ENCODE assay signal across 12 mouse cellular contexts in the genomic region with DNA sequence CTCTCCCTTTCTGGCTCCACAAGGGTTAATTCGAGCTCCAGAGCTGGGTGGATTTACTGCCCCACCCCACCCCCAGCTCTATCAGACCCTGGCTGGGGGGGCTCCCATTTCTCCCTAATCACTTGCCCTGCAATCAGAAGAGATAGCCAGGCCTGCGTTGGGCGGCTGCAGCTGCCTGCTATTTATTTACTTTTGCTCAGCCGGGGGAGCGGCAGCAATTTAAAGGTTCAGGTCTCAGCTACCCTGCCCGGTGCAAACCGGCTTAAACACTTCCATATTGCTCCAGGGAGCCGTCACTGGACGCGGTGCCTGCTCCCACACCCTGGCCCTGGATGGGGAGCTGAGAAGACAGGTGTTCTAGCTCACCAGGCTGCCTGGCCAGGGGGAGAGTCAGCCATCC.
DNase-seq lines count a peak whose midpoint lies in the region; ATAC-seq and TF ChIP-seq lines count a peak whose summit lies in the region.
"Had no signal": no experiment of that assay in that cellular context is flagged by ENCODE, and none has a peak within 500 bp of the region (broad histone marks: within the 10 kb centered on the region; RNA-seq: fewer than 3 reads in every experiment).

No protein-coding gene starts in this region.

- H3K9me3 ChIP-seq in heart, embryonic 10.5 days = no peaks in the 10 kb centered on the region
- no peaks in the 10 kb centered on the region for H3K9me3 ChIP-seq in E14TG2a.4 (ENCODE audit: low read length)
- no peaks in the 10 kb centered on the region for H3K9me3 ChIP-seq in intestine, embryonic 14.5 days (ENCODE audit: control insufficient read depth, low read length)
- no peaks in the 10 kb centered on the region for H3K9me3 ChIP-seq in limb, embryonic 11.5 days (ENCODE audit: control insufficient read depth, low read length)

- no peaks in the 10 kb centered on the region for H3K36me3 ChIP-seq in heart, embryonic 10.5 days
- peaks cover 6% of the 10 kb centered on the region for H3K36me3 ChIP-seq in E14TG2a.4 (ENCODE audit: insufficient read depth, low read length)
- no peaks in the 10 kb centered on the region for H3K36me3 ChIP-seq in intestine, embryonic 14.5 days (ENCODE audit: control insufficient read depth, insufficient read depth, low read length)
- no peaks in the 10 kb centered on the region for H3K36me3 ChIP-seq in limb, embryonic 11.5 days (ENCODE audit: control insufficient read depth, insufficient read depth, low read length)

- peaks cover 89% of the 10 kb centered on the region for H3K4me1 ChIP-seq in heart, embryonic 10.5 days
- peaks cover 77% of the 10 kb centered on the region for H3K4me1 ChIP-seq in E14TG2a.4 (replicated peaks; ENCODE audit: low read depth, low read length)
- H3K4me1 ChIP-seq in intestine, embryonic 14.5 days (replicated peaks; ENCODE audit: control insufficient read depth, insufficient read depth, low read length) = peaks cover 14% of the 10 kb centered on the region
- peaks cover 55% of the 10 kb centered on the region for H3K4me1 ChIP-seq in limb, embryonic 11.5 days (ENCODE audit: control insufficient read depth, insufficient read depth, low read length)

- DNase-seq in heart, embryonic 10.5 days (ENCODE audit: low spot score) = peak; percentile 90
- no peak for DNase-seq in heart, postnatal 4 days
- no peak for DNase-seq in intestine, embryonic 14.5 days (ENCODE audit: low spot score)
- DNase-seq in limb, embryonic 11.5 days (ENCODE audit: low spot score) = peak; percentile 81
- DNase-seq in gastrocnemius, adult 8-10 months (ENCODE audit: low spot score in 2 of 2) = no peak
- no peak for DNase-seq in ovary, adult 18-20 months (ENCODE audit: low spot score)
- DNase-seq: B cell, adult 2 months; left cerebral cortex, postnatal 4 days; right cerebral cortex, adult 18-20 months; thymus, adult 18-20 months had no signal

- peak; percentile 66 for ATAC-seq in intestine, embryonic 14.5 days (replicated peaks; ENCODE audit: low FRiP score, low TSS enrichment, low read depth)
- ATAC-seq in limb, embryonic 11.5 days (ENCODE audit: insufficient number of reproducible peaks, low FRiP score, low TSS enrichment, low read depth) = peak; percentile 51; the same call in 1 of the 2 replicates
- no peak for ATAC-seq in erythroid progenitor cell, adult 5-6 weeks (replicated peaks; ENCODE audit: low FRiP score, poor library complexity, severe bottlenecking)

- 1% methylated on average over 10 of the region's 10 CpGs for WGBS in heart, embryonic 10.5 days
- WGBS in intestine, embryonic 14.5 days = 2% methylated on average over 10 of the region's 10 CpGs
- under 1% methylated on average over 10 of the region's 10 CpGs for WGBS in limb, embryonic 11.5 days

- H3K4me2 ChIP-seq in intestine, embryonic 14.5 days (ENCODE audit: low read length) = no peak overlapping the region
- H3K4me2 ChIP-seq in limb, embryonic 11.5 days (ENCODE audit: low read depth, severe bottlenecking) = peak overlapping the region; percentile 22; the same call in 1 of the 2 replicates

- H3K27ac ChIP-seq in heart, embryonic 10.5 days = peak overlapping the region; percentile 88
- peak overlapping the region; percentile 44 for H3K27ac ChIP-seq in intestine, embryonic 14.5 days (ENCODE audit: low read depth)
- peak overlapping the region; percentile 67 for H3K27ac ChIP-seq in limb, embryonic 11.5 days (replicated peaks; ENCODE audit: low read depth, low read length)

- H3K9ac ChIP-seq in intestine, embryonic 14.5 days (ENCODE audit: low read length) = no peak overlapping the region
- H3K9ac ChIP-seq in limb, embryonic 11.5 days (ENCODE audit: low read length) = peak overlapping the region; percentile 22; the same call in 1 of the 2 replicates

- no peak for TF ChIP-seq CTCF in E14TG2a.4 (conservative IDR thresholded peaks at IDR 0.05; ENCODE audit: low read length)

- H3K4me3 ChIP-seq in heart, embryonic 10.5 days = peak overlapping the region; percentile 37
- peak overlapping the region; percentile 82 for H3K4me3 ChIP-seq in E14TG2a.4 (replicated peaks; ENCODE audit: low read length)
- H3K4me3 ChIP-seq in intestine, embryonic 14.5 days (ENCODE audit: low read depth, low read length) = no peak overlapping the region
- H3K4me3 ChIP-seq in limb, embryonic 11.5 days (ENCODE audit: low read depth, low read length) = no peak overlapping the region

- no peaks in the 10 kb centered on the region for H3K27me3 ChIP-seq in heart, embryonic 10.5 days (ENCODE audit: insufficient read depth, poor library complexity, severe bottlenecking)
- no peaks in the 10 kb centered on the region for H3K27me3 ChIP-seq in E14TG2a.4 (ENCODE audit: insufficient read depth, low read length)
- H3K27me3 ChIP-seq in intestine, embryonic 14.5 days (replicated peaks; ENCODE audit: control insufficient read depth, insufficient read depth, low read length) = no peaks in the 10 kb centered on the region
- H3K27me3 ChIP-seq in limb, embryonic 11.5 days (ENCODE audit: control insufficient read depth, insufficient read depth, low read length) = no peaks in the 10 kb centered on the region

Comparison
In these comparisons a context has a peak if more than half of its experiments do, and no peak if none do; other contexts are left out.
1. DNase-seq: peak in heart, embryonic 10.5 days (single experiment) and limb, embryonic 11.5 days (single experiment); none in heart, postnatal 4 days (single experiment), intestine, embryonic 14.5 days (single experiment), gastrocnemius, adult 8-10 months (0 of 2) and ovary, adult 18-20 months (single experiment).
2. H3K4me3 ChIP-seq: peak in heart, embryonic 10.5 days (single experiment) and E14TG2a.4 (single experiment); none in intestine, embryonic 14.5 days (single experiment) and limb, embryonic 11.5 days (single experiment).
3. Peak in every context shown above with its lines, with median percentiles within 50 percentile points of each other: H3K27ac ChIP-seq.